Mouse (Mus musculus): ENCODE results near the gene Ncapg. TPM values are rescaled to one million over a fixed set of nuclear protein-coding genes. Genes with fewer than 3 reads are reported as not detected.

Ncapg gene
- polyA plus RNA-seq, 1 experiment from 2014 or later, result 7.9 TPM

DNA sequence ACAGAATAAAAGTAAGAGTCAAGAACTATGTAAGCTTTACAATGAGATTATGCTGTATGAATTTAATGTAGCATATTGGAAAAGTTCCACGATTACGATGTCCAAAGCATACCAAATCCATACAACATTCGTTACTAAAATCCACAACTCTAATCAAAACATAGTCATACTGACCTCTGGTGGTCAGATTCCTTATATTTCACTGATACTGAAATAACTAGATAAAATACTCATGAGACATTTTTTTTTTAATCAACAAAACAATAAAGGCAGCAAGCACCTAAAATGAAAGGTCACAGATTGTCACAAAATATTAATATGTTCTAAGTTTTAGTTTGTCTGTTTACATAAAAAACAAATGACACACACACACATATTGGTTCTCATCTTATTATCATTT lies 1.4 kb upstream of the Ncapg start:
- H3K27me3 ChIP-seq (ENCODE audit: control insufficient read depth, insufficient read depth, low read length), result no peaks in the 10 kb centered on the region
- ATAC-seq (ENCODE audit: low FRiP score), result no peak
- peaks cover 6% of the 10 kb centered on the region for H3K4me1 ChIP-seq (replicated peaks; ENCODE audit: control insufficient read depth, insufficient read depth, low read length)
- H3K36me3 ChIP-seq (replicated peaks; ENCODE audit: control insufficient read depth, insufficient read depth), result no peaks in the 10 kb centered on the region
- WGBS, result 34% methylated on average over 3 of the region's 3 CpGs
- no peak overlapping the region for H3K9ac ChIP-seq
- H3K9me3 ChIP-seq (ENCODE audit: control insufficient read depth, low read length), result no peaks in the 10 kb centered on the region
- DNase-seq (ENCODE audit: low spot score), result peak; percentile 83
- H3K4me3 ChIP-seq (replicated peaks; ENCODE audit: low read length), result peak overlapping the region; percentile 77; the same call in 1 of the 2 replicates
- H3K4me2 ChIP-seq (replicated peaks), result peak overlapping the region; percentile 81; the same call in 1 of the 2 replicates
- H3K27ac ChIP-seq, result no peak overlapping the region

DNA sequence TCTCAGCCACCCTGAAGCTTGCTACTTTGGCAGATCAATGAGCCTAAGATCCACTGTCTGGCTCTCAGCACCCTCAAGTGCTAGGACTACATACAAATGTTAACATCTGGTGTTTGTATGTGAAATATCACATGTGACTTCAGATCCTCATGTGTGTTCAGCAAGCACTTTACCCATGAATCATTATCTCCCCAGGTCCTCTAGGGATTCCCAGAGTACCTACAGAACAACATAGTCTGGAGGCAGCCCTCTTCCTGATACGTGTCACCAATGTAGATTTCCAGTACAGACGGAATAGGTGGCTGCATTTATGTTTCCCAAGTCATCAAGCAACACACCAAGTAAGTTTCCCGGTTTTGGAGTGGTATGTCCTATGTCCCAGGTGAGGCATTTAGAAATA lies 888 bp upstream of the Ncapg start:
- Histone ChIP-seq H3K4me1 (replicated peaks; ENCODE audit: control insufficient read depth, insufficient read depth, low read length) (peaks cover 6% of the 10 kb centered on the region), H3K4me3 (replicated peaks; ENCODE audit: low read length) (peak overlapping the region; percentile 77), H3K27ac (peak overlapping the region; percentile 45; the same call in 1 of the 2 replicates), H3K9ac (peak overlapping the region; percentile 78), H3K27me3 (ENCODE audit: control insufficient read depth, insufficient read depth, low read length) (no peaks in the 10 kb centered on the region), H3K4me2 (replicated peaks) (peak overlapping the region; percentile 81), H3K36me3 (replicated peaks; ENCODE audit: control insufficient read depth, insufficient read depth) (no peaks in the 10 kb centered on the region), H3K9me3 (ENCODE audit: control insufficient read depth, low read length) (no peaks in the 10 kb centered on the region)
- ATAC-seq (ENCODE audit: low FRiP score) (no peak), DNase-seq (ENCODE audit: low spot score) (peak; percentile 33)
- 0% methylated on average over 3 of the region's 3 CpGs for WGBS

DNA sequence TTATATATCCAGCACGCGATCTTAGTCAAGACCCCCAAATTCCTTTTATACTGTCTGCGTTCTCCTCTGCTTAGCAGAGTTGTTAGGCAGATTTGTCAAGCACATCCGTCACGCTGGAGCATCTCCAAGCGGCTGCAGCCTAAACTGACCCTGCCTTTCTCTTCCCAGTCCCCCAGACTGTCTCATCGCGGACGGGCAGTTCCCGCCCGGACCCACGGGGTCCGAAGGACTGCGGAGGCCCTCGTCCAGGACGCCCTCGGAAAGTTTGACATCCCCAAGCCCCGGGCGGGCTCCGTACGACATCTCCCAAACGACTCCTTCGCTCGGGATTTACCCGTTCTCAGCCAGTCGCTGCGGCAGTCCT lies 503 bp upstream of the Ncapg start:
- Histone ChIP-seq H3K27me3 (ENCODE audit: control insufficient read depth, insufficient read depth, low read length) (no peaks in the 10 kb centered on the region), H3K9ac (peak overlapping the region; percentile 78), H3K9me3 (ENCODE audit: control insufficient read depth, low read length) (no peaks in the 10 kb centered on the region), H3K4me3 (replicated peaks; ENCODE audit: low read length) (peak overlapping the region; percentile 77), H3K27ac (peak overlapping the region; percentile 45), H3K4me2 (replicated peaks) (peak overlapping the region; percentile 81), H3K4me1 (replicated peaks; ENCODE audit: control insufficient read depth, insufficient read depth, low read length) (peaks cover 6% of the 10 kb centered on the region), H3K36me3 (replicated peaks; ENCODE audit: control insufficient read depth, insufficient read depth) (no peaks in the 10 kb centered on the region)
- under 1% methylated on average over 27 of the region's 27 CpGs for WGBS
- DNase-seq (ENCODE audit: low spot score) (peak; percentile 29), ATAC-seq (ENCODE audit: low FRiP score) (peak; percentile 77)

DNA sequence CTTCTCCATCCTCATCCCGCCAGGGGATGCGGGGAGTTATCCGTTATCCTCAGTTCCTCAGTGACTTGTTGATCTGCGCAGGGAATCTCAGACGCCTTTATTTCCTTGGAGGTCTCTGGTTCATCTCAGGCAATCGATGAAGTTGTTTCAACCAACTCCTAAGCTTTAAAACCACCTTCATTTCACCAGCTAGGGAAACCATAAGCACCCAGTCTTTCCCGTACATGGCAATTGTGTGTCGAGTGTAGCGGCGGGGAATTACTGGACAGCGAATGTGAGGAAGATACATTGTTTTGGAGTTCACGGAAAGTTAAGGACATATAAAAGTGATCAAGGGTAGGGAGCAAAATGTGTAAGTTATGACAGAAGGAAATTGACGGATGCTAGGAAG lies 556 bp downstream of the Ncapg start:
- H3K4me3 ChIP-seq (replicated peaks; ENCODE audit: low read length), result peak overlapping the region; percentile 77
- H3K27me3 ChIP-seq (ENCODE audit: control insufficient read depth, insufficient read depth, low read length), result no peaks in the 10 kb centered on the region
- no peak overlapping the region for H3K27ac ChIP-seq
- no peaks in the 10 kb centered on the region for H3K36me3 ChIP-seq (replicated peaks; ENCODE audit: control insufficient read depth, insufficient read depth)
- H3K9me3 ChIP-seq (ENCODE audit: control insufficient read depth, low read length), result no peaks in the 10 kb centered on the region
- no peak for ATAC-seq (ENCODE audit: low FRiP score)
- under 1% methylated on average over 13 of the region's 13 CpGs for WGBS
- peak overlapping the region; percentile 61 for H3K9ac ChIP-seq
- peaks cover 6% of the 10 kb centered on the region for H3K4me1 ChIP-seq (replicated peaks; ENCODE audit: control insufficient read depth, insufficient read depth, low read length)
- peak overlapping the region; percentile 81 for H3K4me2 ChIP-seq (replicated peaks)
- peak; percentile 26 for DNase-seq (ENCODE audit: low spot score)

DNA sequence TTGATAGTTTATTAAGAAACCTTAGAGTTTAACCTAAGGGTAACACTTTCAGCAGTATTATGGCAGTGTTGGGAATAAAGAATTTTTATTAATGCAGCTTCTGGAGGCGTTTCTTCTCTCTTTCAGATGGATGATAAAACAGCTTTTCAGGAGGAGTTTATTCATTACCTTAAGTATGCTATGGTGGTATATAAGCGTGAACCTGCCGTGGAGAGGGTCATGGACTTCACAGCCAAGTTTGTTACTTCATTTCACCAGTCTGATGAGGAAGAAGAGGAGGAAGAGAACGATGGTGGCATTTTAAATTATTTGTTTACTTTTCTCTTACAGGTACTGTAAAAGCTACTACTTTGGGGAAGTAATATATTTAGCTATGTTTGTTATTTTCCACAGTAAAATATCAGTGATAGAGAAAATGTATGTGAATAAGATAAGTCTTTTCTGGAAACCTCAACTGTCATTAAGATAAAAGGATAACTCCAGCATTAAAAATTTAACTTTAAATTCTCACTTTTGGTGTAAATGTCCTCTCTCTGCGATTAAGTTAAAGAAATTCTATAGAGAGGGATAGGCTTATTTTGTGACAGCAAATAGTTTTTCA lies 1.3 kb downstream of the Ncapg start:
- no peaks in the 10 kb centered on the region for H3K27me3 ChIP-seq (ENCODE audit: control insufficient read depth, insufficient read depth, low read length)
- ATAC-seq (ENCODE audit: low FRiP score), result no peak
- no peaks in the 10 kb centered on the region for H3K9me3 ChIP-seq (ENCODE audit: control insufficient read depth, low read length)
- no peak for DNase-seq (ENCODE audit: low spot score)
- H3K27ac ChIP-seq, result no peak overlapping the region
- 55% methylated on average over 5 of the region's 5 CpGs for WGBS
- H3K4me2 ChIP-seq (replicated peaks), result peak overlapping the region; percentile 81
- H3K9ac ChIP-seq, result no peak overlapping the region
- H3K4me3 ChIP-seq (replicated peaks; ENCODE audit: low read length), result peak overlapping the region; percentile 77; the same call in 1 of the 2 replicates
- H3K4me1 ChIP-seq (replicated peaks; ENCODE audit: control insufficient read depth, insufficient read depth, low read length), result peaks cover 6% of the 10 kb centered on the region
- no peaks in the 10 kb centered on the region for H3K36me3 ChIP-seq (replicated peaks; ENCODE audit: control insufficient read depth, insufficient read depth)

DNA sequence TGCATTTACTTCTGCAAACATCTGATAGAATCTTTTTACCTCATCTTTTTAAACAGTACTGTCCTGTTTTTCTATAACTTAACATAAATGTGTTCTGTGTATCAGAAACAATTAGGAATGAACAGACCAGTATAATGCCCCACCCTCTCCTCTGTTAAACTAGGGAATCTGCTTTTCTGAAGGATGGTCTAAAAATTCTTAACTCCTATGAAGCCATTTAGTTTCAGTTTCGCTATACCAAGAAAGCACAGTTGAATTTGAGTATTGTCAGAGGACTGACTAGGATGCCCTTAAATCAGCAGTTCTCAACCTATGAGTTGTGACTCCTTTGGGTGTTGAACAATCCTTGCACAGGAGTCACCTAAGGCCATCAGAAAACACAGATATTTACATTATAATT lies 5.3 kb downstream of the Ncapg start:
- WGBS, result 96% methylated on average over 1 of the region's 1 CpGs
- Histone ChIP-seq H3K4me2 (replicated peaks) (no peak overlapping the region), H3K4me3 (replicated peaks; ENCODE audit: low read length) (no peak overlapping the region), H3K27me3 (ENCODE audit: control insufficient read depth, insufficient read depth, low read length) (no peaks in the 10 kb centered on the region), H3K4me1 (replicated peaks; ENCODE audit: control insufficient read depth, insufficient read depth, low read length) (no peaks in the 10 kb centered on the region), H3K9ac (no peak overlapping the region), H3K36me3 (replicated peaks; ENCODE audit: control insufficient read depth, insufficient read depth) (no peaks in the 10 kb centered on the region), H3K27ac (no peak overlapping the region), H3K9me3 (ENCODE audit: control insufficient read depth, low read length) (no peaks in the 10 kb centered on the region)
- DNase-seq (ENCODE audit: low spot score) (no peak), ATAC-seq (ENCODE audit: low FRiP score) (no peak)

DNA sequence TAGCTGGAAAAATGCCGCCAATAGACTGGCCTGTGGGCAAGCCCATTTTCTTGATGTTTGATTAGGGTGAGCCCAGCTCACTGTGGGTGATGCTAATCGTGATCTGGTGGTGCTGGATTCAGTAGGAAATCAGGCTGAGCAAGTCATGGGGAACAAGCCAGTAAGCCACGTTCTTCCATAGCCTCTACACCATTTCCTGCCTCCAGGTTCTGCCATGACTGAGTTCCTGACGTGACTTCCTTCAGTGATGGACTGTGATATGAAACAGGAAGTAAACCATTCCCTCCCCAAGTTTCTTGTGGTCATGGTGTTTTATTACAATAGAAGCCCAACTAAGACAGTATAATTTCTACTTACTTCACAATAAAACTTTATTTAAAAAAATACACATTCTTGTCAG lies 7.9 kb downstream of the Ncapg start:
- Histone ChIP-seq H3K27ac (no peak overlapping the region), H3K36me3 (replicated peaks; ENCODE audit: control insufficient read depth, insufficient read depth) (no peaks in the 10 kb centered on the region), H3K4me3 (replicated peaks; ENCODE audit: low read length) (no peak overlapping the region), H3K4me1 (replicated peaks; ENCODE audit: control insufficient read depth, insufficient read depth, low read length) (no peaks in the 10 kb centered on the region), H3K27me3 (ENCODE audit: control insufficient read depth, insufficient read depth, low read length) (no peaks in the 10 kb centered on the region), H3K9me3 (ENCODE audit: control insufficient read depth, low read length) (no peaks in the 10 kb centered on the region), H3K4me2 (replicated peaks) (no peak overlapping the region), H3K9ac (no peak overlapping the region)
- 89% methylated on average over 4 of the region's 4 CpGs for WGBS
- DNase-seq (ENCODE audit: low spot score), result no peak
- no peak for ATAC-seq (ENCODE audit: low FRiP score)

DNA sequence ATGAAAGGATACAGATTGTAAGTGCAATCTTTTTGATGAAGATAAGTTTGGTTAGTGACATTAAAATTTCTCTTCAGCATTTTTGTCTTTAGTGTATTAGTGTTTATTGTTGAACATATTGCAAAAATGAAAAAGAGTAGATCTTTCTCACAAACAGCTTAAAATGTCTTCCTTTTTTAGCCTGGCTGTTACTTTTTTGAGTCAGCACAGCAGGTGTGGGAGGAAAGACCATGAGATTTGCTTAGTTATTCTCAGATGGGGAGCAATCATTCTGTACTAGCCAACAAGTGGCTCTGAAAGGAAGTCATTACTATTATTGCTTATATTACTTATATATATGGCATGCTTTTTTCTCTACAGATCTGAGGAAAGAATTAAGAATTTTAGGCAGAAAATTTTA lies 10.2 kb downstream of the Ncapg start:
- ATAC-seq (ENCODE audit: low FRiP score) (no peak), DNase-seq (ENCODE audit: low spot score) (no peak)
- no peaks in the 10 kb centered on the region for H3K9me3 ChIP-seq (ENCODE audit: control insufficient read depth, low read length)
- no peaks in the 10 kb centered on the region for H3K4me1 ChIP-seq (replicated peaks; ENCODE audit: control insufficient read depth, insufficient read depth, low read length)
- no peak overlapping the region for H3K4me3 ChIP-seq (replicated peaks; ENCODE audit: low read length)
- no peaks in the 10 kb centered on the region for H3K27me3 ChIP-seq (ENCODE audit: control insufficient read depth, insufficient read depth, low read length)
- H3K9ac ChIP-seq, result no peak overlapping the region
- H3K4me2 ChIP-seq (replicated peaks), result no peak overlapping the region
- no peaks in the 10 kb centered on the region for H3K36me3 ChIP-seq (replicated peaks; ENCODE audit: control insufficient read depth, insufficient read depth)
- no peak overlapping the region for H3K27ac ChIP-seq

DNA sequence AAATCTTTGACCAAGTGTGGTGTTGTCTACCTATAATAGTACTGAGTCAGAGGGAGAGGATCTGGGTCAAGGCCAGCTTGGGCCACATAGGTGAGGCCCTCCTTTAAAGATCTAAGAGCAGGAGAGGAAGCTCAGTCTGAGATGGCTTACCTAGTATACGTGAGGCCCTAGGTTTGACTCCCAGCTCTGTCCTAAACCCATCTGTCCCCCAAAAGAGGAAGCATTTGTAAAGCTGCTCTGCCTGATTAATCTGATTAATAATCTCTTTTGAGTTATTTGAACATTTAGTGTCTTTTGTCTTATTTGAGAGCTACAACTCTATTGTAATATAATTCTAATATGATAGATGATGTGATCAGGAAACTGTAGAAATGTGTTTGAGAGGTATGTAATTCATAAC lies 13.7 kb downstream of the Ncapg start:
- no peaks in the 10 kb centered on the region for H3K9me3 ChIP-seq (ENCODE audit: control insufficient read depth, low read length)
- DNase-seq (ENCODE audit: low spot score), result no peak
- 89% methylated on average over 1 of the region's 1 CpGs for WGBS
- H3K9ac ChIP-seq, result no peak overlapping the region
- H3K4me3 ChIP-seq (replicated peaks; ENCODE audit: low read length), result no peak overlapping the region
- no peak overlapping the region for H3K4me2 ChIP-seq (replicated peaks)
- H3K27ac ChIP-seq, result no peak overlapping the region
- no peaks in the 10 kb centered on the region for H3K36me3 ChIP-seq (replicated peaks; ENCODE audit: control insufficient read depth, insufficient read depth)
- H3K27me3 ChIP-seq (ENCODE audit: control insufficient read depth, insufficient read depth, low read length), result no peaks in the 10 kb centered on the region
- no peaks in the 10 kb centered on the region for H3K4me1 ChIP-seq (replicated peaks; ENCODE audit: control insufficient read depth, insufficient read depth, low read length)
- no peak for ATAC-seq (ENCODE audit: low FRiP score)

DNA sequence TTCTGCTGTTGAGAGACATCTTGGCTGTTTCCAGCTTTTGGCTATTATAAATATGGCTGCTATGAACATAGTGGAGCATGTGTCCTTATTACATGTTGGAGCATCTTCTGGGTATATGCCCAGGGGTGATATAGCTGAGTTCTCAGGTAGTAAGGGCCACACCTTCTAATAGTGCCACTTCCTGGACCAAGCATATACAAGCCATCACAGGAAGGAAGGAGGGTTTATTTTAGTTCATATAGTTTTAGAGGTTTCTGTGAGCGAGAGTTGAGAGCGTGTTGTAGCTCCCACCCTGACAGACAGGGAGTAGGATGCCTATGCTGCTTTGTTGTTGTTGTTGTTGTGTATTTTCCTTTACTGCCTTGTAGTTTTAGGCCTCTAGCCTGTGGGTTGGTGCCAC lies 15.5 kb downstream of the Ncapg start:
- Histone ChIP-seq H3K4me3 (replicated peaks; ENCODE audit: low read length) (no peak overlapping the region), H3K4me2 (replicated peaks) (no peak overlapping the region), H3K9ac (no peak overlapping the region), H3K27me3 (ENCODE audit: control insufficient read depth, insufficient read depth, low read length) (no peaks in the 10 kb centered on the region), H3K9me3 (ENCODE audit: control insufficient read depth, low read length) (no peaks in the 10 kb centered on the region), H3K36me3 (replicated peaks; ENCODE audit: control insufficient read depth, insufficient read depth) (no peaks in the 10 kb centered on the region), H3K27ac (no peak overlapping the region), H3K4me1 (replicated peaks; ENCODE audit: control insufficient read depth, insufficient read depth, low read length) (no peaks in the 10 kb centered on the region)
- whole genome bisulfite sequencing, result 92% methylated on average over 2 of the region's 2 CpGs
- DNase-seq (ENCODE audit: low spot score) (no peak), ATAC-seq (ENCODE audit: low FRiP score) (no peak)
